Mouse (Mus musculus) bone marrow macrophage, adult 2 months (primary cell): ENCODE measurements around the gene Gm20388.

ENCODE experiments used
- CTCF ChIP-seq: IDR thresholded peaks from 2 replicates; pipeline ENCODE4 v1.5.1; 2012; ENCODE audit warnings: low read depth, mild to moderate bottlenecking, low read length, moderate library complexity
- POLR2A ChIP-seq: IDR thresholded peaks from 2 replicates; pipeline ENCODE4 v1.6.1; 2012; ENCODE audit warnings: mild to moderate bottlenecking, low read depth, low read length, borderline replicate concordance

DNA sequence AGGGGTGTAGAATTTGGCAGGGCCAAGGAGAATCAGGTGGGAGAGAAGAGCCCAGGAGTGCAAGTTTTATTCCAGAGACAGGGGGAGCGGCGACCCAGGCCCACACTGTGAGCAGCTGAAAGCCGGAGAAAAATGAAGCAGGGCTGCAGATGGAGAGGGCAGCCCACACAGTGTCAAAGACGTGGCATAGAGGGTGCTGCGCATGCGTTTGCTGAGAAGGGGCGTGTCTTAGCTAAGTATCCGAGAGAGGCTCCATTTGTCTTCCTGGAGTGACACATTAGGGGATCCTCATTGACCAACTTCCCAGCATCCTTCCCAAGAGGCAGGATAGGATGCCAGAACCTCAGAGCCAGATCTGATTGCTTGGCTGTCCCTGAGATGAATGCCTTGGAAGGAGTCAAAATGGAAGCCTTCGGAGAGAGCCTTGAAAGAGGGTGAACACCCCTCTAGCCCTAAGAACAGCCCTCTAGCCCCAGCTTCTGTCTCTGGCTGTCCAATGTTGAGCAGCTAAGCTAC lies 96.1 kb downstream of the Gm20388 start:
- TF ChIP-seq CTCF: no peak
- TF ChIP-seq POLR2A: no peak
